Mouse (Mus musculus) intestine, embryonic 16.5 days (tissue): ENCODE data around the gene Trmt10c. TPM values are rescaled to one million over a fixed set of nuclear protein-coding genes. Genes with fewer than 3 reads are reported as not detected.
A peak's percentile ranks its signal among the peaks of the same experiment; 100 is the strongest.

ENCODE experiments used
- ATAC-seq: fragments of 200-750 bp; cut with Nextera tagmentation; 2 replicates; pipeline ENCODE4 v1.8.0; 2017; ENCODE audit warnings: moderate TSS enrichment, moderate library complexity
- H3K27ac ChIP-seq: fragments of 300-500 bp; sonication (generic); 2 replicates; pipeline ENCODE4 v1.5.1; 2014; ENCODE audit warnings: mild to moderate bottlenecking, low read length
- H3K27me3 ChIP-seq: fragments of 300-500 bp; sonication (generic); replicated peaks from 2 replicates; pipeline ENCODE4 v1.6.1; 2014; ENCODE audit warnings: low read length, control low read depth, mixed read lengths; ENCODE audit not compliant: control insufficient read depth, insufficient read depth
- H3K36me3 ChIP-seq: fragments of 300-500 bp; sonication (generic); 2 replicates; pipeline ENCODE4 v1.6.1; 2014; ENCODE audit warnings: low read length, control low read depth; ENCODE audit not compliant: control insufficient read depth, insufficient read depth
- H3K4me1 ChIP-seq: fragments of 300-500 bp; sonication (generic); 2 replicates; pipeline ENCODE4 v1.6.1; 2014; ENCODE audit warnings: low read length, control low read depth, mixed read lengths; ENCODE audit not compliant: control insufficient read depth, insufficient read depth
- H3K4me2 ChIP-seq: fragments of 300-500 bp; sonication (generic); 2 replicates; pipeline ENCODE4 v1.6.1; 2014; ENCODE audit warnings: low read depth, low read length, control low read depth
- H3K4me3 ChIP-seq: fragments of 300-500 bp; sonication (generic); 2 replicates; pipeline ENCODE4 v1.5.1; 2014; ENCODE audit warnings: mild to moderate bottlenecking, low read length
- H3K9ac ChIP-seq: fragments of 300-500 bp; sonication (generic); 2 replicates; pipeline ENCODE4 v1.6.1; 2014; ENCODE audit warnings: low read depth, low read length
- H3K9me3 ChIP-seq: fragments of 300-500 bp; sonication (generic); 2 replicates; pipeline ENCODE4 v1.6.1; 2016; ENCODE audit warnings: low read length, control low read depth; ENCODE audit not compliant: control insufficient read depth
- WGBS: fragments of 180-500 bp; shearing (Covaris S2); extraction: QIAGEN DNeasy Blood & Tissue Kit; methylation state at CpG from one replicate; pipeline ENCODE4 v1.1.7; 2014; 5-methylcytosine and 5-hydroxymethylcytosine counted together
- polyA plus RNA-seq: library from polyadenylated mRNA; unstranded; fragments of >200 nt; fragmentation: Nextera tagmentation; extraction: Ambion mirVana; gene quantifications from 2 replicates; pipeline ENCODE4 v1.2.1, GENCODE M21; 2015

Trmt10c gene
- polyA plus RNA-seq, 1 experiment from 2014 or later = 30.4 TPM

DNA sequence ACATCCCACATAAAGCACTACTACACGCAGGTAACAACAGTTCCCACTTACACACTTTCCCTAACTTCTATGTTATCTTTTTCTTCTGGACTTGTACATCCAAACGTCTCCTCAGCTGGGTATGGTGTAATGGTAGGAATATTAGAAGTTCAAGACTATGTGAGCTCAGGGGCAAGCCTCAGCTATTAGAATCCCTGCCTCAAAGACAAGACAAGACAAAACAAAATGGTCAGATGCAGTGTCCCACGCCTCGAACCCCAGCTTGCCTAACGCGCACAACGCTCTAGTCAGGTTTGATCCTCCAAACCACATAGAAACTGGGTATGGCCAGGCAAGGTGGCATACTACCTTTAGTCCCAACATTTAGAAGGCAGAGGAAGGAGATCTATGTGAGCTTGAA lies 18.0 kb downstream of the Trmt10c start:
- ATAC-seq = no peak
- H3K4me3 ChIP-seq = no peak overlapping the region
- WGBS = 96% methylated on average over 7 of the region's 7 CpGs
- H3K27ac ChIP-seq = no peak overlapping the region
- H3K9ac ChIP-seq = no peak overlapping the region
- H3K4me1 ChIP-seq = no peaks in the 10 kb centered on the region
- H3K9me3 ChIP-seq = no peaks in the 10 kb centered on the region
- no peaks in the 10 kb centered on the region for H3K27me3 ChIP-seq
- peaks cover 13% of the 10 kb centered on the region for H3K36me3 ChIP-seq
- no peak overlapping the region for H3K4me2 ChIP-seq

DNA sequence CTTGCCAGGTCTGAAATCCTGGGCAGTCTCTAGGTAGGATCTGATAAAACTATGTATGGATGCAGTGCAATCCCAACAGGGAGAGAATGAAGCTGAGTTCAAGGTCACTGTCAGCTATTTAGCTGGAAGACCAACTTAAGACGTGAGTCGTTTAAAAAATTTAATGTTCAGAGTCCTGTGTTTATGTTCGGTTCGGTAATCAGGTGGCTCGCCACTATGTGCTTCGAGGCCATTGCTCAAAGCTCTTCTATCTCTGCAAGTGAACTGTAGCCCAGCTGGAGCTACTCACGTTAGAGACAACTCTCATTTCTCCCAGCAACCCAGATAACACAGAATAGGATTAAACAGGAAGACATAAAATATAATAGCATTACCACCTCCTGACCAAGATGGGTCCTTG lies 23.5 kb downstream of the Trmt10c start:
- Histone ChIP-seq H3K27ac (no peak overlapping the region), H3K4me3 (no peak overlapping the region), H3K9ac (no peak overlapping the region), H3K4me1 (no peaks in the 10 kb centered on the region), H3K27me3 (no peaks in the 10 kb centered on the region), H3K9me3 (no peaks in the 10 kb centered on the region), H3K36me3 (peaks cover 18% of the 10 kb centered on the region), H3K4me2 (no peak overlapping the region)
- no peak for ATAC-seq
- WGBS = 62% methylated on average over 7 of the region's 7 CpGs

DNA sequence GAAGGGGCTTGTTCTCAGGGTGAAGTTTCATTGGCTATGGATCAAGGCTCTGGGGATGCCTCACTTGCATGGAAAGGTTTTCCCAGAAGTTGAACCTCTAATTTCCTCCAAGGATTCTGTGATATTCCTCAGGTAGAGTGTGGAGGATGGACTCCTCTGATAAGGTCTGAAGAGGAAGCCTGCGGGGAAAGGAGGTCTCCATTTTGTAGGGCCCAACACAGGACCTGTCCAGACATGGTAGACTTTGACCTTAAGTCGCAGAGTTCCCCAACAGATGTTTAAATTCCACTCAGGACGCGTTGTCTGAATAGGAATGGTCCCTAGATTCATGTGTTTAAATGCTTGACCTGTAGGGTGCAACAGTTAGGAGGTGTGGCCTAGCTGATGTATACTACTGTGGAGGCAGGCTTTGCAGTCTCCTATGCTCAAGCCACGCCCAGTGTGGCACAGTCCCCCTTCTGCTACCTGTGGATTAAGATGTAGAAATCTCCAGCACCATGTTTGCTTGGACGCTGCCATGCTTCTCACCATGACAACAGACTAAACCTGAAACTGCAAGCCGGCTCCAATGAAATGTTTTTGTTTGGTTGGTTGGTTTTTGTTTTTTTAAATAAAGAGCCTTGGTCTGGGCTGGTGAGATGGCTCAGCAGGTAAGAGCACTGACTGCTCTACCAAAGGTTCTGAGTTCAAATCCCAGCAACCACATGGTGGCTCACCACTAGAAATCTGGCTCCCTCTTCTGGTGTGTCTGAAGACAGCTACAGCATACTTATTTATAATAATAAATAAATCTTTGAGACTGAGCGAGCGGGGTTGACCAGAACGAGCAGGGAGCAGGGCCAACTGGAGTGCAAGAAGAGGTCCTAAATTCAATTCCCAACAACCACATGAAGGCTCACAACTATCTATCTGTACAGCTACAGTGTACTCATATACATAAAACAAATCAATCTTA lies 24.6 kb downstream of the Trmt10c start:
- no peak overlapping the region for H3K27ac ChIP-seq
- H3K4me2 ChIP-seq = no peak overlapping the region
- H3K27me3 ChIP-seq = no peaks in the 10 kb centered on the region
- H3K9ac ChIP-seq = no peak overlapping the region
- peaks cover 13% of the 10 kb centered on the region for H3K36me3 ChIP-seq
- ATAC-seq = peak; percentile 42; the same call in 1 of the 2 replicates
- H3K4me1 ChIP-seq = no peaks in the 10 kb centered on the region
- WGBS = 89% methylated on average over 10 of the region's 10 CpGs
- no peak overlapping the region for H3K4me3 ChIP-seq
- H3K9me3 ChIP-seq = no peaks in the 10 kb centered on the region

DNA sequence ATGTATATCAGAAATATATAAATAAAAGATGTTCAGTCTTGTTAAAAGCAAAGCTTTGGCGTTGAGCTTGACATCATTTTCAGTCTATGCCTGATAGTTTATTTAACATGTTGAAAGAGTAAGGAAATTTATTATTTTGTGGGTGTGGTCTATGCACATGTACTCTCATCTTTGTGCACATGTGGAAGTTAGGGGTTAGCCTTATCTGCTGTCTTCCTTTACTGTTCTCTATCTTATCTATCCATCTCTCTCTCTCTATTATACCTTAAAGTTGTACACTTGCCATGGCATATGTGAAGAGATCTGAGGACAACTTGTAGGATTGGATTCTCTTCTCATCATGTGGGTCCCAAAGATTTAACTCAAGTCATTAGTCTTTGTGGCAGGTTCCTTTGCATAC lies 28.8 kb downstream of the Trmt10c start:
- H3K9ac ChIP-seq = no peak overlapping the region
- H3K4me3 ChIP-seq = no peak overlapping the region
- no peak for ATAC-seq
- no peak overlapping the region for H3K4me2 ChIP-seq
- no peak overlapping the region for H3K27ac ChIP-seq
- no peaks in the 10 kb centered on the region for H3K9me3 ChIP-seq
- H3K4me1 ChIP-seq = no peaks in the 10 kb centered on the region
- peaks cover 5% of the 10 kb centered on the region for H3K36me3 ChIP-seq
- no peaks in the 10 kb centered on the region for H3K27me3 ChIP-seq
- 78% methylated on average over 1 of the region's 1 CpGs for WGBS

DNA sequence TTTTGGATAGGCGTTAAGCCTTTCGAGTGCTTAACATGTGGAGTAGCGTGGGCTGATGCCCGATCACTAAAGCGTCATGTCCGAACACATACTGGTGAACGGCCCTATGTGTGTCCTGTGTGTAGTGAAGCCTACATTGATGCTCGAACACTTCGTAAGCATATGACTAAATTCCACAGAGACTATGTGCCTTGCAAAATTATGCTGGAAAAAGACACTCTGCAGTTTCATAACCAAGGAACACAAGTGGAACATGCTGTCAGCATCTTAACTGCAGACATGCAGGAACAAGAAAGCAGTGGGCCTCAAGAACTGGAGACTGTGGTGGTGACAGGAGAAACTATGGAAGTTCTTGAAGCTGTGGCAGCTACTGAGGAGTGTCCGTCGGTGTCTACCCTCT lies 30.8 kb downstream of the Trmt10c start:
- H3K9me3 ChIP-seq = no peaks in the 10 kb centered on the region
- H3K9ac ChIP-seq = no peak overlapping the region
- H3K4me2 ChIP-seq = no peak overlapping the region
- WGBS = 95% methylated on average over 11 of the region's 11 CpGs
- ATAC-seq = no peak
- H3K27me3 ChIP-seq = no peaks in the 10 kb centered on the region
- peaks cover 2% of the 10 kb centered on the region; the same call in 1 of the 2 replicates for H3K36me3 ChIP-seq
- H3K4me1 ChIP-seq = no peaks in the 10 kb centered on the region
- no peak overlapping the region for H3K4me3 ChIP-seq
- H3K27ac ChIP-seq = no peak overlapping the region

DNA sequence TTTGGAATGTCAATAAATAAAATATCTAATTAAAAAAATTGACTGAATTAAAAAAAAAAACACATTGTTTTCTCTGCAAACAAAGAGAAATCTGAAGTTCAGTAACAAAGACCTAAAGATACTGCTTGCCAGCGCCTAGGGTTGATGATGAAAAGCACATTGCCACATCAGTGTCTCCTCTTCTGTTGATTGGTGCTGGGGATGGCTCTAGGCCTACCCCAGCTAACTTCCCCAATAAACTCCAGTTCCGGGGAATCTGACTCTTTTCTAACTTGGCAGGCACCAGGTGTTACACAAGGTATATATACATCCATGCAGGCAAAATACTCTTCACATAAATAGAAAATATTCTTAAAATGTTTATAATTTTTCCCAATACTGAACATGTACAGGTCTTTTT lies 43.4 kb downstream of the Trmt10c start:
- no peak for ATAC-seq
- peaks cover 3% of the 10 kb centered on the region; the same call in 1 of the 2 replicates for H3K36me3 ChIP-seq

DNA sequence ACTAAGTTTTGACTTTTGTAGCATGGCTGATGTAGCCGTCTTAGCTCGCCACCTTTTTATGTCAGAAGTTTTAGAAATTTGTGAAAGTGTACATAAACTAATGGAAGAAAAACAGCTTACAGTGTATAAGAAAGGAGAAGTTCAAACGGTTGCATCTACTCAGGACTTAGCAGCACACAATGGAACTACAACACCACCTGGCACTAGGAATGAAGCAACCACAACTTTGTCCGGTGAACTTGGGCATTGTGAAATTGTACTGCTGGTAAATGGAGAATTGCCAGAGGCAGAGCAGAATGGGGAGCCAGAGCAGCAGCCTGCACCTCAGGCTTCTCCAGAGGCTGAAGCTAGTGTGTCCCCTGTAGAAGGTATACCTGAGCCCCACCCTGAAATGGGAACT lies 47.3 kb downstream of the Trmt10c start:
- H3K9ac ChIP-seq = no peak overlapping the region
- H3K4me1 ChIP-seq = no peaks in the 10 kb centered on the region
- H3K4me3 ChIP-seq = no peak overlapping the region
- ATAC-seq = no peak
- no peak overlapping the region for H3K27ac ChIP-seq
- 89% methylated on average over 4 of the region's 4 CpGs for WGBS
- H3K9me3 ChIP-seq = no peaks in the 10 kb centered on the region
- no peak overlapping the region for H3K4me2 ChIP-seq
- no peaks in the 10 kb centered on the region for H3K27me3 ChIP-seq
- H3K36me3 ChIP-seq = 0 out of 2 replicates have a peak, but pooled peaks cover 3% of the 10 kb centered on the region

More for the DNA sequence above, 43.4 kb downstream of the Trmt10c start:
- Histone ChIP-seq H3K9ac (no peak overlapping the region), H3K27me3 (no peaks in the 10 kb centered on the region), H3K4me1 (no peaks in the 10 kb centered on the region), H3K4me3 (no peak overlapping the region), H3K27ac (no peak overlapping the region), H3K4me2 (no peak overlapping the region), H3K9me3 (no peaks in the 10 kb centered on the region)
- 98% methylated on average over 2 of the region's 2 CpGs for WGBS

GRCm38 (mm10) chr16:55986001-55986400 lies 51.6 kb downstream of the Trmt10c start:
- Histone ChIP-seq H3K9me3 (no peaks in the 10 kb centered on the region), H3K27ac (no peak overlapping the region), H3K4me2 (no peak overlapping the region), H3K4me1 (no peaks in the 10 kb centered on the region), H3K36me3 (0 out of 2 replicates have a peak, but pooled peaks cover 6% of the 10 kb centered on the region), H3K27me3 (no peaks in the 10 kb centered on the region), H3K9ac (no peak overlapping the region), H3K4me3 (no peak overlapping the region)
- 95% methylated on average over 3 of the region's 3 CpGs for WGBS
- no peak for ATAC-seq
